Mouse (Mus musculus): ENCODE measurements around the gene Lin7c. TPM values are rescaled to one million over a fixed set of nuclear protein-coding genes. Genes with fewer than 3 reads are reported as not detected.

Lin7c gene
- polyA plus RNA-seq, 1 experiment from 2014 or later: 57.1 TPM

DNA sequence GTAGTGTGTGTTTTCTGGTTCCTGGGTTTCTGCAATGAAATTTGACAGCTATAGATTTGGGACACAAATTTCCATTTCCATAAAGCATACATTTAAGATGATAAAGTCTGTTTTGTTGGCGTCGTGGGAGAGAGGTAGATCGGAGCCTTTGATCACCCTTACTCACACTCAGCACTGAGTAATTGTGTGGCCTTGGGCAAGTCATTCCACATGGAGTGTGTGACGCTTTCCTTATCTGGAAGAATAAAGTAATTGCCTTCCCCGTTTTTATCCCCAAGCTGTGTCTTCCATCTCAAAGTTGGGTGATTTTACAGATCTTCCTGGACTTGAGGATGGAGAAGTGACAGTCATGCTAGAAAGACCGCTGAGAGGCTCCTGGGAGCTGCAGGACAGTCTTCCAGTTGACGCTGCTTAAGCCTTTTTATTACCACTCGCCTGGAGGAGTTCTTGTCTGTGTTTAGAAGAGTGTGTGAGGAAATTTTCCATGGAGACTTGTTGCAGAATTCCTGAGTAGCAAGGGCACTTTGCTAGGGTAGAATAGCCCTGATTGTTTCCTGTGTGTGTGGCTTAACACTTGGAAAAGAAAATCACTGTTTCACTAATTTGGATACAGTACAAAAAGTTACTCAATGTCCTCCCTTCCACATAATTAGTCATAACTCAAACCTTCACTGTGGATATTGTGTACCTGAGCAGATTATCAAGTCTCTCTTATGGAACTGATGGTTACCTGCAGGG is 30.8 kb downstream of the Lin7c start:
- Histone ChIP-seq H3K4me1 (replicated peaks; ENCODE audit: insufficient read depth, low read length) (peaks cover 16% of the 10 kb centered on the region), H3K4me2 (ENCODE audit: low read length) (peak overlapping the region; percentile 73), H3K27me3 (ENCODE audit: insufficient read depth, low read length) (no peaks in the 10 kb centered on the region), H3K36me3 (ENCODE audit: insufficient read depth, low read length) (0 out of 2 replicates have a peak, but pooled peaks cover 6% of the 10 kb centered on the region), H3K27ac (0 out of 2 replicates have a peak overlapping the region, but pooled peaks have one; percentile 31), H3K9ac (ENCODE audit: low read depth, low read length) (no peak overlapping the region), H3K9me3 (replicated peaks; ENCODE audit: low read length) (no peaks in the 10 kb centered on the region), H3K4me3 (replicated peaks; ENCODE audit: low read depth, low read length) (0 out of 2 replicates have a peak overlapping the region, but pooled peaks have one; percentile 7)
- TF ChIP-seq CTCF (IDR thresholded peaks at IDR 0.05; ENCODE audit: low read depth): no peak
- DNase-seq (ENCODE audit: low spot score) (no peak), ATAC-seq (replicated peaks; ENCODE audit: low FRiP score, low read depth) (no peak)
- 39% methylated on average over 8 of the region's 8 CpGs for WGBS

GRCm38 (mm10) chr2:109922306-109922705 is 31.7 kb downstream of the Lin7c start:
- H3K9ac ChIP-seq (ENCODE audit: low read depth, low read length): no peak overlapping the region
- H3K27me3 ChIP-seq (ENCODE audit: insufficient read depth, low read length): no peaks in the 10 kb centered on the region
- no peaks in the 10 kb centered on the region for H3K9me3 ChIP-seq (replicated peaks; ENCODE audit: low read length)
- peaks cover 16% of the 10 kb centered on the region for H3K4me1 ChIP-seq (replicated peaks; ENCODE audit: insufficient read depth, low read length)
- WGBS: 58% methylated on average over 3 of the region's 3 CpGs
- H3K27ac ChIP-seq: no peak overlapping the region
- 0 out of 2 replicates have a peak, but pooled peaks cover 6% of the 10 kb centered on the region for H3K36me3 ChIP-seq (ENCODE audit: insufficient read depth, low read length)
- H3K4me2 ChIP-seq (ENCODE audit: low read length): 0 out of 2 replicates have a peak overlapping the region, but pooled peaks have one; percentile 73
- DNase-seq (ENCODE audit: low spot score): no peak
- no peak for ATAC-seq (replicated peaks; ENCODE audit: low FRiP score, low read depth)
- TF ChIP-seq CTCF (IDR thresholded peaks at IDR 0.05; ENCODE audit: low read depth): no peak
- H3K4me3 ChIP-seq (replicated peaks; ENCODE audit: low read depth, low read length): no peak overlapping the region

- WGBS: 86% methylated on average over 3 of the region's 3 CpGs
- ATAC-seq (replicated peaks; ENCODE audit: low FRiP score, low read depth): no peak
- H3K4me1 ChIP-seq (replicated peaks; ENCODE audit: insufficient read depth, low read length): peaks cover 16% of the 10 kb centered on the region
- H3K4me3 ChIP-seq (replicated peaks; ENCODE audit: low read depth, low read length): no peak overlapping the region
- H3K27ac ChIP-seq: no peak overlapping the region
- no peak overlapping the region for H3K9ac ChIP-seq (ENCODE audit: low read depth, low read length)
- DNase-seq (ENCODE audit: low spot score): no peak
- no peaks in the 10 kb centered on the region for H3K9me3 ChIP-seq (replicated peaks; ENCODE audit: low read length)
- H3K36me3 ChIP-seq (ENCODE audit: insufficient read depth, low read length): 0 out of 2 replicates have a peak, but pooled peaks cover 6% of the 10 kb centered on the region
- no peaks in the 10 kb centered on the region for H3K27me3 ChIP-seq (ENCODE audit: insufficient read depth, low read length)
- H3K4me2 ChIP-seq (ENCODE audit: low read length): 0 out of 2 replicates have a peak overlapping the region, but pooled peaks have one; percentile 1
- TF ChIP-seq CTCF (IDR thresholded peaks at IDR 0.05; ENCODE audit: low read depth): no peak
These were observed 32.4 kb downstream of the Lin7c start for GRCm38 (mm10) chr2:109923031-109923430.

DNA sequence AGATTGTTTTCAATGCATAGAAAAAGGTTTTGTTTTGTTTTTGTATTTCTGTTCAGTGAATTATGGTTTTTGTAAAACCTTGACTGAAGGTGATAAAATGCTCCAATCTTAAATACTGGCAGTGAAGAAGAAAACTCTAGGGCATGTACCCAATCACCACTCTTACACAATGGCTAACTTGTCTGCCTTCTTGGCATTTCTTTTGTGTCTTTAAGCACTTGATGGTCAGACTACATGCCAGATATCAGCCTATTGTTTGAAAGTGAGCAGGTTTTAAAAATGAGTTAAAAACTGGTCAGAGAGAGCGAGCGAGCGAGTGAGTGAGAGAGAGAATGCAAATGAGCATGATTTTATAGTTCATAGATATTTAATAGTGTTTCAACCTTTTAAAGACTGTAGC is 33.3 kb downstream of the Lin7c start:
- no peak for TF ChIP-seq CTCF (IDR thresholded peaks at IDR 0.05; ENCODE audit: low read depth)
- H3K9ac ChIP-seq (ENCODE audit: low read depth, low read length): no peak overlapping the region
- peaks cover 16% of the 10 kb centered on the region for H3K4me1 ChIP-seq (replicated peaks; ENCODE audit: insufficient read depth, low read length)
- WGBS: 88% methylated on average over 3 of the region's 3 CpGs
- no peaks in the 10 kb centered on the region for H3K27me3 ChIP-seq (ENCODE audit: insufficient read depth, low read length)
- no peak overlapping the region for H3K27ac ChIP-seq
- no peak for DNase-seq (ENCODE audit: low spot score)
- H3K4me2 ChIP-seq (ENCODE audit: low read length): no peak overlapping the region
- H3K9me3 ChIP-seq (replicated peaks; ENCODE audit: low read length): no peaks in the 10 kb centered on the region
- no peak overlapping the region for H3K4me3 ChIP-seq (replicated peaks; ENCODE audit: low read depth, low read length)
- 0 out of 2 replicates have a peak, but pooled peaks cover 6% of the 10 kb centered on the region for H3K36me3 ChIP-seq (ENCODE audit: insufficient read depth, low read length)
- no peak for ATAC-seq (replicated peaks; ENCODE audit: low FRiP score, low read depth)

DNA sequence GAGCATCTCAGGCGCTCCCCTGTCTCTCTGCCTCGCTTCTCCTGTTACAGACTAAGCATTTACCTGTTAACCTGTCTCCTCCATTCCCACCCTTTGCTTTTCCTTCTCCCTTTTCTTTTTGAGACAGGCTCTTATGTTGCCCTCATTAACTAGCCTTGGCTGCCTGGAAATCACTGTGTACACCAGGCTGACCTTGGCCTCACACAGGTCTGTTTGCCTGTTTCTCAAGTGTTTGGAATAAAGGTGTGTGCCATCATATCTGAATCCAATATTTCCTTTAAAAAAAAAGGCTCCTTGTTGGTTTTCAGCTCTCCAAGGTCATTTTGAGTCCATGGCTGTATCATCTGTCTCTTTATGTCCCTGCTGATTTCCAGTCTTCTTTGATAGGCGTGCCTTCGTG is 36.3 kb downstream of the Lin7c start:
- Histone ChIP-seq H3K27ac (no peak overlapping the region), H3K9me3 (replicated peaks; ENCODE audit: low read length) (no peaks in the 10 kb centered on the region), H3K4me2 (ENCODE audit: low read length) (no peak overlapping the region), H3K4me1 (replicated peaks; ENCODE audit: insufficient read depth, low read length) (peaks cover 10% of the 10 kb centered on the region; the same call in 1 of the 2 replicates), H3K36me3 (ENCODE audit: insufficient read depth, low read length) (0 out of 2 replicates have a peak, but pooled peaks cover 6% of the 10 kb centered on the region), H3K27me3 (ENCODE audit: insufficient read depth, low read length) (no peaks in the 10 kb centered on the region), H3K9ac (ENCODE audit: low read depth, low read length) (no peak overlapping the region), H3K4me3 (replicated peaks; ENCODE audit: low read depth, low read length) (no peak overlapping the region)
- no peak for TF ChIP-seq CTCF (IDR thresholded peaks at IDR 0.05; ENCODE audit: low read depth)
- 93% methylated on average over 4 of the region's 4 CpGs for WGBS
- DNase-seq (ENCODE audit: low spot score) (no peak), ATAC-seq (replicated peaks; ENCODE audit: low FRiP score, low read depth) (no peak)

- DNase-seq (ENCODE audit: low spot score) (no peak), ATAC-seq (replicated peaks; ENCODE audit: low FRiP score, low read depth) (no peak)
- Histone ChIP-seq H3K27me3 (ENCODE audit: insufficient read depth, low read length) (no peaks in the 10 kb centered on the region), H3K4me1 (replicated peaks; ENCODE audit: insufficient read depth, low read length) (peaks cover 15% of the 10 kb centered on the region; the same call in 1 of the 2 replicates), H3K36me3 (ENCODE audit: insufficient read depth, low read length) (0 out of 2 replicates have a peak, but pooled peaks cover 6% of the 10 kb centered on the region), H3K4me2 (ENCODE audit: low read length) (no peak overlapping the region), H3K9me3 (replicated peaks; ENCODE audit: low read length) (no peaks in the 10 kb centered on the region), H3K9ac (ENCODE audit: low read depth, low read length) (no peak overlapping the region), H3K27ac (no peak overlapping the region), H3K4me3 (replicated peaks; ENCODE audit: low read depth, low read length) (no peak overlapping the region)
- WGBS: 76% methylated on average over 7 of the region's 7 CpGs
- TF ChIP-seq CTCF (IDR thresholded peaks at IDR 0.05; ENCODE audit: low read depth): no peak
These were observed 36.8 kb downstream of the Lin7c start for GRCm38 (mm10) chr2:109927446-109927845.

All from kidney, postnatal 0 days (tissue).